Mouse (Mus musculus): ENCODE data around the gene Olfr974. TPM values are rescaled to one million over a fixed set of nuclear protein-coding genes. Genes with fewer than 3 reads are reported as not detected.
"Not testable (repeated sequence)": the region's sequence is repeated elsewhere in the genome, so short reads cannot be mapped to it uniquely, and the experiment has no call there.

Olfr974 gene
- total RNA-seq (2021) = not detected

DNA sequence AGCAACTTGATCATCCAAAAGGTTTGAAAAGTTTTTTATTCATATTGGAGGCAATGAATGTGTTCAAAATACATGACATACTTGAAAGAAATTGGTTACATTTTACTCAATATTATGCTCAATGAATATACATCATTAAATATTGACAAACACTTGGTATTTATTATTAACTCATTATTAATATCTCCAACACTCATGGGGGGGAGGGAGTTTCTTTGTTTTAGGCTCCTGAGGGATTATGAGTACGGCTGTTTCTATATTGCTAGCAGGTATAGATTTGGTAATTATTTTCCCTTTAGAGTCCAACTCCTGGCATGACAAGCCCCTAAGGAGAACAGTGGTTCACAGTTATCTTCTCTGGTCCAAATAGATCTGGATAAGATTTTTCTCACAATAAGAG lies at the start of gene Olfr974:
TSS of gene Olfr974 (plus strand) at position 301 of the 400 bp plus-strand sequence.
- intact Hi-C loops (cut with DNase I) = no loop called here
- DNase-seq = no peak

DNA sequence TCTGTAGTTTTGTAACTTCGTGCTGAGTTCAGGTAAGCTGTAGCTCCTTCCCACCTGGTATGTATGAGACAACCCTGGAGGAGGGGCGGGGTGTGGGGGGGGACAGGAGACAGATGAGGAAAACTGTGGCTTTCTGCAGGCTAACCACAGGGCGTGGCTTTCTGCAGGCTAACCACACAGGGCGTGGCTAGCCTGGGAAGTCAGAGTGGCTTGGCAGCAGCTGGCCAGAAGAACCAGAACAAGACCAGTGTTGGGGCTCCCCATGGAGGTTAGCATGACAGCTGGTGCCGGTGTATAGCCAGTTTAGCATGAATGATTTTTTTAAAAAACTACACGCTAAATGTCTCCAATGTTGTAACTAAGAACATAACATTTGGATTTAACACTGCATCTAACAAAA lies 32.2 kb upstream of the Olfr974 start:
- intact Hi-C loops (cut with DNase I) = no loop called here
- DNase-seq = no peak

GRCm38 (mm10) chr9:39907036-39907435 lies 30.3 kb upstream of the Olfr974 start, which contains the start of gene Olfr229:
Gene Olfr229 (plus strand): TSS chr9:39907336.
- DNase-seq = no peak
- intact Hi-C loops (cut with DNase I) = no loop called here

GRCm38 (mm10) chr9:39909939-39910338 lies 27.4 kb upstream of the Olfr974 start:
- intact Hi-C loops (cut with DNase I) = no loop called here
- DNase-seq = no peak

GRCm38 (mm10) chr9:39927975-39928836 lies 9.1 kb upstream of the Olfr974 start:
- intact Hi-C loops (cut with DNase I); DNase-seq: not testable (repeated sequence)

GRCm38 (mm10) chr9:39928837-39929236 lies 8.5 kb upstream of the Olfr974 start:
- intact Hi-C loops (cut with DNase I); DNase-seq: not testable (repeated sequence)

GRCm38 (mm10) chr9:39951946-39952345 lies 14.6 kb downstream of the Olfr974 start, which contains the start of gene Olfr975:
Gene Olfr975 (minus strand): TSS chr9:39952046.
- DNase-seq = no peak
- intact Hi-C loops (cut with DNase I) = no loop called here

GRCm38 (mm10) chr9:39961033-39961432 lies 23.7 kb downstream of the Olfr974 start, which contains the start of gene Olfr976:
Gene Olfr976 (minus strand): TSS chr9:39961133.
- intact Hi-C loops (cut with DNase I) = not testable (repeated sequence)

DNA sequence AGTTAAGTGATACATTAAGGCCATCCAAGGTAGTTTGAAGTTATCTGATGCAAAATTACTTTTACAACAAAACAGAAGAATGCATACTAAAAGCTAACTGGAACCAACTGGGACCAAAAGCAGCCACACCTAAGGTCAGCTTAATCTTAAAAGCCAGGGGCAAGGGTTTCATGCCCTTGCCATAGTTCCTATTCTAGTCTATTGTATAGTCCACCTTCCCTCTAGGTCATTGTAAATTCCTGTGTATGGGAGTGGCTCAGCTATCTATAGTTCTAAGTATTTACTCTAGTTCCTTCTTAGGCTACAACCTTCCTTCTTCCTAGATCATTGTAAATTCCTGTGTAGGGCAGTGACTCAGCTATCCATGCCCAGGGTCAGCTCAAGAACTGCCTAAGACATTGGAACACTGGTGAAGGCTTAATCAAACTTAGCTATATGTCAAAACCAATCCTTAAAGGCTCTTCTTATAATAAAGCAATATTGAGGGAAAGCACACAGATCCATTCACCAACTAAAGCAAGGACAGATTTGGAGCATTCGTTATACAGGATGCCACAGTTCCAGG lies 39.4 kb downstream of the Olfr974 start:
- intact Hi-C loops (cut with DNase I); DNase-seq: not testable (repeated sequence)

More at GRCm38 (mm10) chr9:39961033-39961432, 23.7 kb downstream of the Olfr974 start, which contains the start of gene Olfr976:
- not testable (repeated sequence) for DNase-seq

- intact Hi-C loops (cut with DNase I) = no loop called here
- DNase-seq = no peak
Measured at GRCm38 (mm10) chr9:39991813-39992212, 54.5 kb downstream of the Olfr974 start, which contains the start of gene Olfr978. Gene Olfr978 (plus strand): TSS chr9:39992113.

Other genes with a start within 250 kb of the Olfr974 start
- gene Olfr149, start 230.4 kb upstream of the Olfr974 start, total RNA-seq (2021) = not detected
- gene Olfr965, start 226.1 kb upstream of the Olfr974 start, total RNA-seq (2021) = not detected
- not detected for gene Olfr150, start 206.5 kb upstream of the Olfr974 start, total RNA-seq (2021)
- not detected for gene Olfr967, start 191.3 kb upstream of the Olfr974 start, total RNA-seq (2021)
- not detected for gene Olfr968, start 154.2 kb upstream of the Olfr974 start, total RNA-seq (2021)
- gene Olfr969, start 146.6 kb upstream of the Olfr974 start, total RNA-seq (2021) = not detected
- not detected for gene Olfr970, start 128.6 kb upstream of the Olfr974 start, total RNA-seq (2021)
- not detected for gene Olfr971, start 100.6 kb upstream of the Olfr974 start, total RNA-seq (2021)
- gene Olfr972, start 71.1 kb upstream of the Olfr974 start, total RNA-seq (2021) = not detected
- gene Olfr229, start 30.2 kb upstream of the Olfr974 start, total RNA-seq (2021) = not detected
- gene Olfr975, start 14.5 kb downstream of the Olfr974 start, total RNA-seq (2021) = not detected
- gene Olfr976, start 23.6 kb downstream of the Olfr974 start, total RNA-seq (2021) = not detected
- gene Olfr978, start 54.6 kb downstream of the Olfr974 start, total RNA-seq (2021) = not detected
- not detected for gene Olfr979, start 66.0 kb downstream of the Olfr974 start, total RNA-seq (2021)
- not detected for gene Olfr980, start 72.1 kb downstream of the Olfr974 start, total RNA-seq (2021)
- gene Olfr981, start 84.0 kb downstream of the Olfr974 start, total RNA-seq (2021) = not detected
- not detected for gene Olfr982, start 136.3 kb downstream of the Olfr974 start, total RNA-seq (2021)
- gene Olfr983, start 156.1 kb downstream of the Olfr974 start, total RNA-seq (2021) = not detected
- gene Olfr984, start 176.7 kb downstream of the Olfr974 start, total RNA-seq (2021) = not detected
- not detected for gene Olfr985, start 192.7 kb downstream of the Olfr974 start, total RNA-seq (2021)
- not detected for gene Tmem225, start 210.6 kb downstream of the Olfr974 start, total RNA-seq (2021)
- under 1 TPM in 1 of 2 experiments, not detected in 1; 0.07 TPM for gene Olfr986, start 243.4 kb downstream of the Olfr974 start, total RNA-seq (2021)

All from heart, postnatal 10 days (tissue).